Mouse (Mus musculus) erythroblast, embryonic 14.5 days (primary cell): ENCODE results near the gene Riok2. TPM values are rescaled to one million over a fixed set of nuclear protein-coding genes. Genes with fewer than 3 reads are reported as not detected.
A peak's percentile ranks its signal among the peaks of the same experiment; 100 is the strongest.
"Not testable (repeated sequence)": the region's sequence is repeated elsewhere in the genome, so short reads cannot be mapped to it uniquely, and the experiment has no call there.

Experiments used
- H3K27me3 ChIP-seq: 2 replicates; pipeline ENCODE4 v1.6.1; 2012; ENCODE audit warnings: inconsistent platforms; ENCODE audit not compliant: control insufficient read depth
- H3K36me3 ChIP-seq: 2 replicates; pipeline ENCODE4 v1.6.1; 2012; ENCODE audit warnings: mild to moderate bottlenecking, inconsistent platforms; ENCODE audit not compliant: control insufficient read depth
- H3K4me1 ChIP-seq: 2 replicates; pipeline ENCODE4 v1.6.1; 2012; ENCODE audit warnings: inconsistent platforms; ENCODE audit not compliant: control insufficient read depth
- H3K4me3 ChIP-seq: replicated peaks from 2 replicates; pipeline ENCODE3; 2012; ENCODE audit warnings: moderate library complexity, mild to moderate bottlenecking, inconsistent platforms
- H3K9me3 ChIP-seq: 2 replicates; pipeline ENCODE4 v1.6.1; 2012; ENCODE audit warnings: low read length, inconsistent platforms, mixed read lengths; ENCODE audit not compliant: control insufficient read depth
- GATA1 ChIP-seq: IDR thresholded peaks from 2 replicates; pipeline ENCODE4 v1.6.1; 2012; ENCODE audit warnings: low read length, inconsistent platforms, mixed read lengths
- TAL1 ChIP-seq: IDR thresholded peaks from 3 replicates; pipeline ENCODE4 v1.6.1; 2012; ENCODE audit warnings: low read length, inconsistent platforms, mixed read lengths
- polyA plus RNA-seq: library from polyadenylated mRNA; stranded (reverse); fragments of >175 nt; gene quantifications from 2 replicates; pipeline ENCODE4 v1.2.3, GENCODE M21; 2012

Gene Riok2
- 0.05 and 0.13 TPM in 2 replicates for polyA plus RNA-seq

GRCm38 (mm10) chr17:17373918-17374910 is at the start of gene Riok2:
Gene Riok2 (plus strand): TSS chr17:17374309.
- no peak for TF ChIP-seq TAL1
- peak; percentile 61 for TF ChIP-seq GATA1
- peaks cover 25% of the 10 kb centered on the region for H3K4me1 ChIP-seq

DNA sequence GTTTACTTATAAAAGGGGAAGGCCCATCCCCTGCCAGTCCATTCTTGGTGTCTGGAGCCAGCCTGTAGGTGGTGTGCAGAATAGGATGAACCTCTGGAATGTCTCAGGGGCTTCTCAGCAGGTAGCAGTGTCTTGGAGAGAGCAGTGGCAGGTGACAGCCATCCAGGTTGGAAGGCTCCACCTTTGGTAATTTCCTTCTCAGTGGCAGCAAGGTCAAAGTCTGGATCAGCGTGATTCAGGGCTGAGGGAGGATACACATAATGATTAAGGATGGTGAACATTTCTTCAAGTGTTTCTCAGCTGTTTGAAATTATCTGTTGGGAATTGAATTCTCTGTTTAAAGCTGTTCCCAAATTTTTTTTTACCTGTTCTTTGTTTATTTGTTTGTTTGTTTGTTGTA is 48.1 kb upstream of the Riok2 start:
- not testable (repeated sequence) for H3K4me1 ChIP-seq, H3K27me3 ChIP-seq, H3K9me3 ChIP-seq, H3K4me3 ChIP-seq, H3K36me3 ChIP-seq

More at GRCm38 (mm10) chr17:17373918-17374910, at the start of gene Riok2:
- H3K9me3 ChIP-seq, result no peaks in the 10 kb centered on the region
- H3K4me3 ChIP-seq, result peak within 1 kb of the TSS; percentile 76
- peaks cover 8% of the 10 kb centered on the region for H3K36me3 ChIP-seq
- H3K27me3 ChIP-seq, result no peaks in the 10 kb centered on the region

DNA sequence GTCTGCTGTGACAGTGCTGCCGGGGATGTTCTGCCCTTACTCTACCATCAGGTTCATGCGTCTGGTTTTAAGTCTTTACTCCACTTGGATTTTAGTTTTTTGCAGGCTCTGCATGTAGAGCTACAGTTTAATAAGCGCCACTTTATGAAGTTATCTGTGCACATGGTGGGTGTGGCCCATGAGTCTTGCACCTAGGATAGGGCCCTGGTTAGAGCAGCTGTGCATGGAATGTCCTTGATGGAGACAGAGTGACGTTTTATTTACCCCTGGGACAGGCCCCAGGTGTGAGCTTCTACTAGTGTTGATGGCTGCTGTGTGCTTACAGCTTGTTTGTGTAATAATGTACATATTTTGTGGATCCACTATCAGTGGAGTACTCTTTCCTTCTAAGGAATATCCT is 47.5 kb upstream of the Riok2 start:
- H3K4me1 ChIP-seq, result no peaks in the 10 kb centered on the region
- TF ChIP-seq TAL1 (no peak), GATA1 (no peak)

GRCm38 (mm10) chr17:17345374-17346183 is 28.5 kb upstream of the Riok2 start:
- H3K4me3 ChIP-seq, H3K4me1 ChIP-seq, H3K9me3 ChIP-seq, H3K36me3 ChIP-seq: not testable (repeated sequence)
- H3K27me3 ChIP-seq, result peaks cover 11% of the 10 kb centered on the region

More for the DNA sequence above, 47.5 kb upstream of the Riok2 start:
- no peak overlapping the region for H3K4me3 ChIP-seq
- no peaks in the 10 kb centered on the region for H3K36me3 ChIP-seq
- H3K27me3 ChIP-seq, result no peaks in the 10 kb centered on the region
- no peaks in the 10 kb centered on the region for H3K9me3 ChIP-seq

DNA sequence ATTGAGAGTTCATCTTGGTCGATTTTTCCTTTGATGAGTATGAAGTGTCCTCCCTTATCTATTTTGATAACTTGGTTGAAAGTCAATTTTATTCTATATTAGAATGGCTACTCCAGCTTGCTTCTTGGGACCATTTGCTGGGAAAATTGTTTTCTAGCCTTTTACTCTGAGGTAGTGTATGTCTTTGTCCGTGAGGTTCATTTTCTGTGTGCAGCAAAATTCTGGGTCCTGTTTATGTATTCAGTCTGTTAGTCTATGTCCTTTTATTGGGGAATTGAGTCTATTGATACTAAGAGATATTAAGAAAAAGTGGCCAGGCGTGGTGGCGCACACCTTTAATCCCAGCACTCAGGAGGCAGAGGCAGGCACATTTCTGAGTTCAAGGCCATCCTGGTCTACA is 27.8 kb upstream of the Riok2 start:
- H3K9me3 ChIP-seq, H3K4me3 ChIP-seq: not testable (repeated sequence)
- H3K27me3 ChIP-seq, result peaks cover 11% of the 10 kb centered on the region

DNA sequence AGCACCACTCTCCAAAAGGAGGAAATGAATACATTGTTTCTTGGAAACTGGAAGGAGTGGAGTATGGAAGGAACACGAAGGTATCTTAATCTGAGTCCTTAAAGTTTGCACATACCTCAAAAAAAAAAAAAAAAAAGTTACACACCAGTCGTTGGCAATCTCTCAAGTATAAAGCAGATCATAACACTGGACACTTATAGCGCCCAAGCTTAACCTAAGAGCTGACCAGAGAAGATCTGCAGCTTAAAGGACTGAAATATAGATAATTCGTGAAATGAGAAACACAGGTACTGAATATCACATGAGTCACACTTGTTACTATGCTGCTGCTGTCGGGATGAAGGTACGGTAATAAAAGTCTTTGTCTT is 575 bp upstream of the Riok2 start:
- Histone ChIP-seq H3K36me3 (peaks cover 8% of the 10 kb centered on the region), H3K4me1 (peaks cover 25% of the 10 kb centered on the region), H3K9me3 (no peaks in the 10 kb centered on the region), H3K27me3 (no peaks in the 10 kb centered on the region), H3K4me3 (peak overlapping the region; percentile 76)
- TF ChIP-seq GATA1, result no peak
- TF ChIP-seq TAL1, result no peak

More for the DNA sequence above, 27.8 kb upstream of the Riok2 start:
- H3K36me3 ChIP-seq, H3K4me1 ChIP-seq: not testable (repeated sequence)

GRCm38 (mm10) chr17:17375581-17375980 is 1.5 kb downstream of the Riok2 start:
- H3K4me1 ChIP-seq, result peaks cover 25% of the 10 kb centered on the region
- no peaks in the 10 kb centered on the region for H3K9me3 ChIP-seq
- H3K36me3 ChIP-seq, result peaks cover 9% of the 10 kb centered on the region
- H3K27me3 ChIP-seq, result no peaks in the 10 kb centered on the region
- TF ChIP-seq TAL1, result no peak
- no peak for TF ChIP-seq GATA1
- H3K4me3 ChIP-seq, result peak overlapping the region; percentile 76

DNA sequence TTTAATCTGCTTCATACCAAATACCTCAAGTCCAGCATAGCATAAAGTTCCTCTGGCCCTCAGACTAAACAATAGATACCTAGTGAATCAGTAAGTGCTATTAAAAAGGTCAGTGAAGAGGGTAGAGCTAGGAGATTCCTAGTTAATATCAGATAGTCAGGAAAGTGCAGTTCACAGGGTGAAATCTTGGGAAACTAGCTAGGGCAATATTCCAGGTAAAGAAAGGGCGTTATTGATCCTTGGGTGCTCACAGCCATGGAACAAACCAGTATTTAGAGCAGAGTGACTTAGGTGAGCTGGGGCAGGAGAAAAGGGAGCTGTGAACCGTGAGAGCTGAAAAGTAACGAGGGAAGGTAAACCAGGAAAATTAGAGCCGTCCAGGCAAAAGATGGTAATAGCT is 9.6 kb downstream of the Riok2 start:
- Histone ChIP-seq H3K9me3 (no peaks in the 10 kb centered on the region), H3K4me1 (no peaks in the 10 kb centered on the region), H3K27me3 (no peaks in the 10 kb centered on the region), H3K36me3 (peaks cover 49% of the 10 kb centered on the region), H3K4me3 (no peak overlapping the region)
- TF ChIP-seq GATA1 (no peak), TAL1 (no peak)

GRCm38 (mm10) chr17:17384502-17384901 is 10.4 kb downstream of the Riok2 start:
- H3K4me1 ChIP-seq, result no peaks in the 10 kb centered on the region
- H3K9me3 ChIP-seq, result no peaks in the 10 kb centered on the region
- H3K4me3 ChIP-seq, result no peak overlapping the region
- H3K27me3 ChIP-seq, result no peaks in the 10 kb centered on the region
- peaks cover 55% of the 10 kb centered on the region for H3K36me3 ChIP-seq
- no peak for TF ChIP-seq TAL1
- no peak for TF ChIP-seq GATA1
